Mouse (Mus musculus) lung, postnatal 36 days (tissue): ENCODE results near the gene Shld2.
"Not testable (repeated sequence)": the region's sequence is repeated elsewhere in the genome, so short reads cannot be mapped to it uniquely, and the experiment has no call there.

ENCODE experiments used
- DNase-seq: peaks from one replicate; pipeline ENCODE4 v3.0.0; 2022; ENCODE audit warnings: mixed read lengths

Gene Shld2

GRCm38 (mm10) chr14:34275225-34275624 is 35.1 kb downstream of the Shld2 start:
- no peak for DNase-seq

- DNase-seq: no peak
Measured at GRCm38 (mm10) chr14:34274141-34274540, 36.2 kb downstream of the Shld2 start.

GRCm38 (mm10) chr14:34273280-34273679 is 37.0 kb downstream of the Shld2 start:
- no peak for DNase-seq

- DNase-seq: no peak
Measured at GRCm38 (mm10) chr14:34268046-34268445, 42.2 kb downstream of the Shld2 start.

- DNase-seq: not testable (repeated sequence)
Measured at GRCm38 (mm10) chr14:34258525-34258924, 51.8 kb downstream of the Shld2 start.

- no peak for DNase-seq
Measured at GRCm38 (mm10) chr14:34253261-34253660, 57.0 kb downstream of the Shld2 start.

GRCm38 (mm10) chr14:34252470-34253145 is 57.7 kb downstream of the Shld2 start:
- DNase-seq: no peak

- DNase-seq: no peak
Measured at GRCm38 (mm10) chr14:34240676-34241075, 69.6 kb downstream of the Shld2 start.

GRCm38 (mm10) chr14:34240263-34240662 is 70.0 kb downstream of the Shld2 start:
- no peak for DNase-seq

- peak; percentile 88 for DNase-seq
Measured at GRCm38 (mm10) chr14:34234630-34235380, 75.5 kb downstream of the Shld2 start.

GRCm38 (mm10) chr14:34233846-34234245 is 76.4 kb downstream of the Shld2 start:
- DNase-seq: no peak

- no peak for DNase-seq
Measured at GRCm38 (mm10) chr14:34232866-34233680, 77.2 kb downstream of the Shld2 start.

- DNase-seq: no peak
Measured at GRCm38 (mm10) chr14:34232340-34232739, 78.0 kb downstream of the Shld2 start.

- no peak for DNase-seq
Measured at GRCm38 (mm10) chr14:34228830-34229506, 81.3 kb downstream of the Shld2 start.

- DNase-seq: no peak
Measured at GRCm38 (mm10) chr14:34227981-34228380, 82.3 kb downstream of the Shld2 start.

GRCm38 (mm10) chr14:34226566-34226965 is 83.7 kb downstream of the Shld2 start:
- no peak for DNase-seq

GRCm38 (mm10) chr14:34225986-34226385 is 84.3 kb downstream of the Shld2 start:
- no peak for DNase-seq

GRCm38 (mm10) chr14:34223362-34223898 is 86.9 kb downstream of the Shld2 start:
- DNase-seq: peak; percentile 74

GRCm38 (mm10) chr14:34221416-34222077 is 88.7 kb downstream of the Shld2 start:
- no peak for DNase-seq

- DNase-seq: no peak
Measured at GRCm38 (mm10) chr14:34220426-34220825, 89.9 kb downstream of the Shld2 start.

- no peak for DNase-seq
Measured at GRCm38 (mm10) chr14:34219786-34220198, 90.5 kb downstream of the Shld2 start.

- DNase-seq: no peak
Measured at GRCm38 (mm10) chr14:34219295-34219694, 91.0 kb downstream of the Shld2 start, which contains the start of gene Syt15. TSS of gene Syt15 (plus strand) at chr14:34219595.
